Mouse (Mus musculus): ENCODE results near the gene Gas7.

DNA sequence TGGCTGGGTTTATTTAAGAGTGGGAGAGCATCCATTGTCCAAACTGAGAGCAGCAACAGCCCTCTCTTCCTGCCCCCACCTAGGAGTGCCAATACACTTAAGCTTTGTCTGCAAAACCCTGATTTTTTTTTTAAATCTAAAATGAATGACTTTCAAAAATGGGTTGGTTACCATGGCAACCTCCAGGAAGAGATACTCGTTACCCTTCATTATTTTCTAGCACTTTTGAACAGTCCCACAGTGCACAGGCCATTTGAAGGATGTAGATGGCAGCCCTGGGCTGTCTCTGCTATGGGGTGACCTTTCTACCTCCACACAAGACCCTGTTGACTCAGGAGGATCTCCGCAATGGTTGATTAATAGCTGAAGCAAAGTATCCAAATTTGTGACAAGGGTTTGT lies 230.9 kb downstream of the Gas7 start:
- TF ChIP-seq CTCF (IDR thresholded peaks at IDR 0.05; ENCODE audit: low read depth, low read length) (no peak), POLR2A (IDR thresholded peaks at IDR 0.05; ENCODE audit: extremely low read depth, insufficient read depth, low read length) (no peak)

Data from liver, adult 2 months (tissue).